Mouse (Mus musculus) myocyte (in vitro differentiated cells): ENCODE results near the gene Layn. TPM values are rescaled to one million over a fixed set of nuclear protein-coding genes. Genes with fewer than 3 reads are reported as not detected.

ENCODE experiments used
- H3K27me3 ChIP-seq: one replicate; pipeline ENCODE4 v1.6.1; 2011; ENCODE audit not compliant: control insufficient read depth, insufficient read depth, insufficient read length
- H3K36me3 ChIP-seq: one replicate; pipeline ENCODE4 v1.6.1; 2011; ENCODE audit not compliant: control insufficient read depth, insufficient read depth
- H3K4me2 ChIP-seq: one replicate; pipeline ENCODE4 v1.6.1; 2011; ENCODE audit warnings: low read depth, control low read depth
- H3K4me3 ChIP-seq: one replicate; pipeline ENCODE4 v1.5.1; 2011; ENCODE audit warnings: mild to moderate bottlenecking, control low read depth, moderate library complexity
- H3K79me2 ChIP-seq: one replicate; pipeline ENCODE4 v1.6.1; 2011; ENCODE audit not compliant: control insufficient read depth, insufficient read depth
- H3ac ChIP-seq: one replicate; pipeline ENCODE4 v1.6.1; 2011; ENCODE audit not compliant: control insufficient read depth, insufficient read length
- CEBPB ChIP-seq: IDR thresholded peaks from 2 replicates; pipeline ENCODE4 v1.6.1; 2011; ENCODE audit warnings: mild to moderate bottlenecking, moderate library complexity; ENCODE audit not compliant: poor library complexity, insufficient read depth, severe bottlenecking
- E2F4 ChIP-seq: IDR thresholded peaks from one replicate; pipeline ENCODE4 v1.6.1; 2011; ENCODE audit warnings: mild to moderate bottlenecking, control low read depth, moderate library complexity; ENCODE audit not compliant: insufficient read depth
- MAX ChIP-seq: IDR thresholded peaks from one replicate; pipeline ENCODE4 v1.6.1; 2011; ENCODE audit warnings: low read depth, mild to moderate bottlenecking, control low read depth
- MYOD1 ChIP-seq, 3 experiments: IDR thresholded peaks; one replicate each; pipeline ENCODE4 v1.6.1; 2011; ENCODE audit warnings: control low read depth in 2 of 3, low read depth in 2 of 3, mild to moderate bottlenecking in 2 of 3, moderate library complexity in 1 of 3; ENCODE audit not compliant: insufficient read length in 2 of 3, control insufficient read depth in 1 of 3
- MYOG ChIP-seq, 3 experiments: IDR thresholded peaks; one replicate each; pipeline ENCODE4 v1.6.1; 2011; ENCODE audit warnings: control low read depth in 2 of 3, low read depth in 2 of 3, mild to moderate bottlenecking in 2 of 3; ENCODE audit not compliant: insufficient read length in 2 of 3, control insufficient read depth in 1 of 3, insufficient read depth in 1 of 3
- POLR2A ChIP-seq: IDR thresholded peaks from one replicate; pipeline ENCODE4 v1.6.1; 2011; ENCODE audit warnings: low read depth, mild to moderate bottlenecking, control low read depth, moderate library complexity; ENCODE audit not compliant: insufficient read length
- POLR2AphosphoS2 ChIP-seq: IDR thresholded peaks from one replicate; pipeline ENCODE4 v1.6.1; 2011; ENCODE audit warnings: low read depth, control low read depth; ENCODE audit not compliant: insufficient read length
- REST ChIP-seq: IDR thresholded peaks from one replicate; pipeline ENCODE4 v1.6.1; 2011; ENCODE audit warnings: mild to moderate bottlenecking, control low read depth, moderate library complexity; ENCODE audit not compliant: insufficient read depth, insufficient read length
- SRF ChIP-seq: IDR thresholded peaks from one replicate; pipeline ENCODE4 v1.6.1; 2011; ENCODE audit warnings: low read depth; ENCODE audit not compliant: control insufficient read depth, insufficient read length
- TCF12 ChIP-seq: IDR thresholded peaks from one replicate; pipeline ENCODE4 v1.6.1; 2011; ENCODE audit warnings: mild to moderate bottlenecking, control low read depth; ENCODE audit not compliant: poor library complexity, insufficient read depth, severe bottlenecking
- TCF3 ChIP-seq: IDR thresholded peaks from one replicate; pipeline ENCODE4 v1.6.1; 2011; ENCODE audit warnings: low read depth, control low read depth; ENCODE audit not compliant: insufficient read length
- USF1 ChIP-seq: IDR thresholded peaks from one replicate; pipeline ENCODE4 v1.6.1; 2011; ENCODE audit warnings: low read depth, mild to moderate bottlenecking, control low read depth, moderate library complexity
- polyA plus RNA-seq: library from polyadenylated mRNA; unstranded; fragments of >200 nt; fragmentation: generic; extraction: Trizol; gene quantifications from one replicate; pipeline ENCODE4 v1.2.1, GENCODE M21; 2012; ENCODE audit warnings: missing spikeins

Gene Layn
- polyA plus RNA-seq, 1 experiment: 18.7 TPM

DNA sequence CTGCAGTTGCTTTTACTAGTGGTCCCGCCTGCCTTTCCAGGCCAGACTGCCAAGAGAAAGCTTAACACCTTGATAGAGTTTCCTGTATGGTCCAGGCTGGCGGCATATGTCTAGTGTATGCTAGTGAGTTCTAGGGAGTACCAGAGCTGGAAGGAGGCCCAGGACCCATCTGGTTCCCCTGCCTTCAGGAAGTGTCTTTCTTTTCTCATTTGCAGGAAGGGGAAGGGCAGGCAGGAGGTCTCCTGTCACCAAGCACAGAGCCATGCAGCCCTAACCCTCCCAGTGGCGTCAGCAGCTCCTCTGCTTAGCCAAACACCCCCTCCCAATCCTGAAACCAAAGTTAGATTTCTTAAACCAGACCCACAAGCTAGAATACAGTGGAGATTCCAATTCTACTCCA lies 1.1 kb downstream of the Layn start:
- Histone ChIP-seq H3K4me3 (peak overlapping the region; percentile 47), H3K27me3 (no peaks in the 10 kb centered on the region), H3K36me3 (peaks cover 19% of the 10 kb centered on the region), H3K4me2 (peak overlapping the region; percentile 83), H3ac (no peak overlapping the region), H3K79me2 (peaks cover 6% of the 10 kb centered on the region)
- no peak for TF ChIP-seq POLR2A
- no peak for TF ChIP-seq POLR2AphosphoS2
- TF ChIP-seq TCF3: no peak
- TF ChIP-seq USF1: no peak
- no peak for TF ChIP-seq REST
- TF ChIP-seq TCF12: no peak
- TF ChIP-seq E2F4: no peak
- TF ChIP-seq MYOD1 (IDR thresholded peaks at IDR 0.05; ENCODE audit: control insufficient read depth in 1 of 3, insufficient read length in 2 of 3, low read depth in 2 of 3): no peak

DNA sequence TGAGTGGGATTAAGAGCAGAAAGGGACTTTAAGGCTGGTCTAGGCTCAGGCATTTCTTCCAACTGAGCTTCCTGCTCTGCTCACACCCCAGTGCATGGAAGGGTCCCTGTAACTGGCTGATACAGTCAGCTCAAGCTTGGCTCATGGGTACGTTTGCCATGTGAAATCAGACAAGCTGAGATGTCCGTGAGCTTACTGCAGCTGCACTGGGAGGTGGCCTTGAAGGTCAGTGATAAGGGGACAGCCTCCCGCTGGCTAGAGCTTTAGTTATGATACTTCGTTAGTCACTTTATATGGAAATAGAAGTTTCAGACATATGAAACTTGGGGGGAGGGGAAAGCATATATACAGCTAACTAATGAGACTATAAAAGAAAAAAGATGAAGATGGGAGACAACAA lies 6.1 kb downstream of the Layn start:
- TF ChIP-seq POLR2AphosphoS2 (no peak), MYOD1 (IDR thresholded peaks at IDR 0.05; ENCODE audit: control insufficient read depth in 1 of 3, insufficient read length in 2 of 3, low read depth in 2 of 3) (no peak), POLR2A (no peak), REST (no peak), E2F4 (no peak), MYOG (IDR thresholded peaks at IDR 0.05; ENCODE audit: control insufficient read depth in 1 of 3, insufficient read depth in 1 of 3, insufficient read length in 2 of 3, low read depth in 2 of 3) (no peak), MAX (no peak), USF1 (no peak), SRF (no peak), TCF12 (no peak), CEBPB (no peak), TCF3 (no peak)

DNA sequence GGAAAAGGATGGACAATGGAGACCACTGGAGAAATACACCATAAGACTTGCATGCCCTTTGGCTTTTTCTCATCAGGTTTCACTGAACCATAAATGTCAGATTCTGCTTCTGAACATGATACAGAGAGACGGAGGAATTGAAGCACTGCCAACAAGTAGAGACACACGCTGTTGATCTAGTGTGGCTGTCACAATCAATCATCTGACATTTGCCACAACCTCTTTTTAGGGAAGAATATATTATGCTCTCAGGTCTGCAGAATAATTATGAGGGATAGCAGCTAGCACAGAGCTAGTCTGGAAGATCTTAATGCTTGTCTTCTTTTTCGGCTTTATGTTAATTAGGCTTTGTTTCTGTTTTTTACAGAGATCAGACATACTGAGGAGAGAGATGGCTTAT lies 8.7 kb downstream of the Layn start:
- no peak for TF ChIP-seq SRF
- no peak for TF ChIP-seq USF1
- TF ChIP-seq E2F4: no peak
- no peak for TF ChIP-seq POLR2AphosphoS2
- TF ChIP-seq MYOD1 (IDR thresholded peaks at IDR 0.05; ENCODE audit: control insufficient read depth in 1 of 3, insufficient read length in 2 of 3, low read depth in 2 of 3): no peak
- TF ChIP-seq POLR2A: no peak
- no peak for TF ChIP-seq MYOG (IDR thresholded peaks at IDR 0.05; ENCODE audit: control insufficient read depth in 1 of 3, insufficient read depth in 1 of 3, insufficient read length in 2 of 3, low read depth in 2 of 3)
- TF ChIP-seq REST: no peak
- no peak for TF ChIP-seq MAX
- TF ChIP-seq TCF3: no peak
- no peak for TF ChIP-seq CEBPB
- TF ChIP-seq TCF12: no peak
- H3K79me2 ChIP-seq: no peaks in the 10 kb centered on the region
- H3K4me2 ChIP-seq: no peak overlapping the region
- peaks cover 12% of the 10 kb centered on the region for H3K36me3 ChIP-seq
- H3ac ChIP-seq: no peak overlapping the region
- no peaks in the 10 kb centered on the region for H3K27me3 ChIP-seq
- no peak overlapping the region for H3K4me3 ChIP-seq

More for the DNA sequence above, 6.1 kb downstream of the Layn start:
- Histone ChIP-seq H3ac (no peak overlapping the region), H3K36me3 (peaks cover 19% of the 10 kb centered on the region), H3K4me2 (no peak overlapping the region), H3K4me3 (no peak overlapping the region), H3K79me2 (peaks cover 2% of the 10 kb centered on the region), H3K27me3 (no peaks in the 10 kb centered on the region)

DNA sequence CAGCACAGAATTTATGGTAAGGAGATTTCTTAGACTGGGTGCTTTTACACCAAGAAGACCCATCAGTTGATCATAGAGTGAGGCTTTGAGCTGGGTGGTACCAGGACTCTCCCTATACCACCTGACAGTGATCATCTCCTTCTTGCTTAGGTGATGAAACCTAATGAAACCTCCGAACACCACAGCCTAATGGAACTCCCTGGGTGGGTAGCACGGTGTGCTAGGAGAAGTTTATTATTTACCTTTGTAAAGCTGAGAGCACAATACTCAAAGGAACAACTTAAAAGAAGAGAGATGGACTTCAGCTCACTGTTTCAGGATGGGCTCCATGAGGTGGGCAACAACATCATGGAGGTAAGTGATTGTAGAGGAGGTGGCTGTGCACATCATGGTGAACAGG lies 16.3 kb downstream of the Layn start, which contains the start of gene Btg4:
Gene Btg4 (plus strand): TSS at position 301 of the 400 bp plus-strand sequence.
- Histone ChIP-seq H3K27me3 (no peaks in the 10 kb centered on the region), H3K36me3 (peaks cover 11% of the 10 kb centered on the region), H3ac (no peak within 1 kb of the TSS), H3K79me2 (no peaks in the 10 kb centered on the region), H3K4me3 (no peak within 1 kb of the TSS), H3K4me2 (peak within 1 kb of the TSS; percentile 25)
- TF ChIP-seq CEBPB (peak; percentile 59; the same call in 1 of the 2 replicates), MYOD1 (IDR thresholded peaks at IDR 0.05; ENCODE audit: control insufficient read depth in 1 of 3, insufficient read length in 2 of 3, low read depth in 2 of 3) (no peak), E2F4 (no peak)

DNA sequence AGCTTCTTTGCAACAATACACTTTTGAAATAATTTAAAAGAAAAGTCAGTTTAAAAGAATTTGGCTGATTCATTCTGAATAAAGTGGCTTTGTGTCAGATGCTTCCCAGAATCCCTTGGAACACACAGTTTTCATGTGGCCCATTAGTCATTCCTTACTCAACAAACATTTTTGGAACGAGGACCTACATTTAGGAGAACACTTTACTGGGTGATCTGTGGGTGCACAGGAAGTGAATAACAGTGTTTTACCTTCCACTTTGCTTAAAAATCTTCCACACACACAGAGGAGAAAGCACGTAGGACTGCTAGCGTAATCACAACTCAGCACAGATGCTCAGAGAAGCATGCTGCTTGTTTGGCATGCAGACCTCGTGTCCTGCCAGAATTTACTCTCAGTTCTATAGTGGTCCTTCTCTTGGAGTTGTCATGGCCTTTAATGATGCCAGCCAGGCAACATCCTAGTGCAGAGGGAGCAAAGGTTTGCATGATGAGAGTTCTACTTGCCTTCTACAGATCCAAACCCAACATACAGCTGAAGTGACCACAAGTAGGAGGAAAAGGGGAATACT lies 17.9 kb downstream of the Layn start:
- H3K79me2 ChIP-seq: no peaks in the 10 kb centered on the region
- no peaks in the 10 kb centered on the region for H3K27me3 ChIP-seq
- no peak overlapping the region for H3ac ChIP-seq
- peak overlapping the region; percentile 56 for H3K4me2 ChIP-seq
- no peak overlapping the region for H3K4me3 ChIP-seq
- peaks cover 16% of the 10 kb centered on the region for H3K36me3 ChIP-seq
- TF ChIP-seq POLR2AphosphoS2 (no peak), CEBPB (no peak), MYOD1 (IDR thresholded peaks at IDR 0.05; ENCODE audit: control insufficient read depth in 1 of 3, insufficient read length in 2 of 3, low read depth in 2 of 3) (no peak), MAX (no peak), TCF12 (no peak), POLR2A (no peak), SRF (no peak), MYOG (IDR thresholded peaks at IDR 0.05; ENCODE audit: control insufficient read depth in 1 of 3, insufficient read depth in 1 of 3, insufficient read length in 2 of 3, low read depth in 2 of 3) (no peak), E2F4 (no peak), TCF3 (no peak), REST (no peak), USF1 (no peak)
